Mouse (Mus musculus) heart, embryonic 16.5 days (tissue): Measurements from ENCODE around the gene Cbx6. TPM values are rescaled to one million over a fixed set of nuclear protein-coding genes. Genes with fewer than 3 reads are reported as not detected.
"Not testable (repeated sequence)": the region's sequence is repeated elsewhere in the genome, so short reads cannot be mapped to it uniquely, and the experiment has no call there.

Experiments used
- ATAC-seq: fragments of 200-750 bp; cut with Nextera tagmentation; replicated peaks from 2 replicates; pipeline ENCODE4 v1.8.0; 2017; ENCODE audit warnings: moderate number of reproducible peaks; ENCODE audit not compliant: insufficient read depth, low FRiP score; ENCODE audit errors: extremely low read depth
- H3K27ac ChIP-seq: fragments of 300-500 bp; sonication (generic); 2 replicates; pipeline ENCODE4 v1.5.1; 2014; ENCODE audit warnings: mild to moderate bottlenecking, low read length, control low read depth, moderate library complexity
- H3K27me3 ChIP-seq: fragments of 300-500 bp; sonication (generic); 2 replicates; pipeline ENCODE4 v1.6.1; 2014; ENCODE audit warnings: low read length, mixed read lengths; ENCODE audit not compliant: control insufficient read depth, insufficient read depth
- H3K36me3 ChIP-seq: fragments of 300-500 bp; sonication (generic); 2 replicates; pipeline ENCODE4 v1.6.1; 2014; ENCODE audit not compliant: control insufficient read depth, insufficient read depth
- H3K4me1 ChIP-seq: fragments of 300-500 bp; sonication (generic); 2 replicates; pipeline ENCODE4 v1.6.1; 2014; ENCODE audit warnings: low read length, mixed read lengths; ENCODE audit not compliant: control insufficient read depth, insufficient read depth
- H3K4me2 ChIP-seq: fragments of 300-500 bp; sonication (generic); 2 replicates; pipeline ENCODE4 v1.6.1; 2014; ENCODE audit warnings: low read depth, mild to moderate bottlenecking, control low read depth, low read length
- H3K4me3 ChIP-seq: fragments of 300-500 bp; sonication (generic); 2 replicates; pipeline ENCODE4 v1.5.1; 2014; ENCODE audit warnings: mild to moderate bottlenecking, control low read depth, low read length
- H3K9ac ChIP-seq: fragments of 300-500 bp; sonication (generic); 2 replicates; pipeline ENCODE4 v1.6.1; 2014; ENCODE audit warnings: low read length, control low read depth
- H3K9me3 ChIP-seq: fragments of 300-500 bp; sonication (generic); replicated peaks from 2 replicates; pipeline ENCODE4 v1.6.1; 2016; ENCODE audit warnings: low read length; ENCODE audit not compliant: control insufficient read depth
- WGBS: fragments of 180-500 bp; shearing (Covaris S2); extraction: QIAGEN DNeasy Blood & Tissue Kit; methylation state at CpG from one replicate; pipeline ENCODE4 v1.1.7; 2014; 5-methylcytosine and 5-hydroxymethylcytosine counted together
- polyA plus RNA-seq: library from polyadenylated mRNA; unstranded; fragments of >200 nt; fragmentation: Nextera tagmentation; extraction: Ambion mirVana; gene quantifications from 2 replicates; pipeline ENCODE4 v1.2.1, GENCODE M21; 2015

Cbx6 gene
- polyA plus RNA-seq, 1 experiment from 2014 or later, result 57.0 TPM

DNA sequence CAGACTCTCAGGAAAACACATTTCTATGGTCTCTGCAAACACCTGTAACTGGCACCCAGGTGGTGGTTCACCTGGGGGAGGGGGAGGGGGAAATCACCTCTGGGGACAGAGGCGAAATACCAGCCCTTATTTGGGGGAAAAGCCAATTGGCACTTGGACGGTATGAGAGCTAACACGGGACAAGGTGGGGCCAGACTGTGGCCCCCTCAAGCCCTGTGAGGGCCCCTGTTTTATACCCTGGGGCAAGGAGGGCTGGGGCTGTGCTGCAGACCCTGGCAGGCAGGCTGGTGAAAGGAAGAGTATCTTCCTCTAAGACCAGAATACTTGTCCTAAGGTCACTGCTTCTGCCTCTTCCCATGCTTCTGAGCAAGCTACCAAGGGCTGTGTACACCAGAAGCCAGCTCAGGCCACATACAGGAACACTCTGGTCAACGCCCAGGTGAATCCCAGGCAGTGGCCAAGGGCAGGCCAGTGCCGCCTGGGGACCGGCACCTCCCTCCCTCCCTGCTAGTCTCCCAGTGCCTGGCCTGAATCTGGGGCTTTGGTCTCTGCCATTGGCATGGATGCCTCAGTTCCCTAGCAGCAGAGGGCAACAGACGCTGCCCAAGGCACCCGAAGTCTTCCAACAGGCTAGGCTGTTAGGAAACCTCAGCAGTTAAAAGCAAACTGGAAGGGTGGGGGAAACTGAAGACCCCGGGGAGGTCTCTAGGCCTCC is 8.1 kb downstream of the Cbx6 start:
- Histone ChIP-seq H3K4me2 (no peak overlapping the region), H3K4me3 (no peak overlapping the region), H3K9ac (0 out of 2 replicates have a peak overlapping the region, but pooled peaks have one; percentile 3), H3K9me3 (no peaks in the 10 kb centered on the region), H3K4me1 (peaks cover 34% of the 10 kb centered on the region), H3K36me3 (peaks cover 18% of the 10 kb centered on the region), H3K27me3 (no peaks in the 10 kb centered on the region), H3K27ac (no peak overlapping the region)
- WGBS, result 83% methylated on average over 9 of the region's 9 CpGs
- ATAC-seq, result no peak

- Histone ChIP-seq H3K36me3 (peaks cover 18% of the 10 kb centered on the region), H3K27me3 (no peaks in the 10 kb centered on the region), H3K9ac (no peak overlapping the region), H3K4me3 (no peak overlapping the region), H3K4me1 (peaks cover 30% of the 10 kb centered on the region), H3K9me3 (no peaks in the 10 kb centered on the region), H3K27ac (no peak overlapping the region), H3K4me2 (no peak overlapping the region)
- no peak for ATAC-seq
- 66% methylated on average over 14 of the region's 14 CpGs for WGBS
Observed at GRCm38 (mm10) chr15:79825146-79825825, 9.2 kb downstream of the Cbx6 start.

GRCm38 (mm10) chr15:79823588-79824280 is 10.8 kb downstream of the Cbx6 start:
- Histone ChIP-seq H3K4me3 (no peak overlapping the region), H3K4me1 (peaks cover 24% of the 10 kb centered on the region), H3K27me3 (no peaks in the 10 kb centered on the region), H3K36me3 (peaks cover 16% of the 10 kb centered on the region), H3K4me2 (no peak overlapping the region), H3K9ac (no peak overlapping the region), H3K27ac (no peak overlapping the region), H3K9me3 (no peaks in the 10 kb centered on the region; the same call in 1 of the 2 replicates)
- ATAC-seq, result 0 out of 2 replicates have a peak, but pooled peaks have one; percentile 20
- 57% methylated on average over 19 of the region's 19 CpGs for WGBS

DNA sequence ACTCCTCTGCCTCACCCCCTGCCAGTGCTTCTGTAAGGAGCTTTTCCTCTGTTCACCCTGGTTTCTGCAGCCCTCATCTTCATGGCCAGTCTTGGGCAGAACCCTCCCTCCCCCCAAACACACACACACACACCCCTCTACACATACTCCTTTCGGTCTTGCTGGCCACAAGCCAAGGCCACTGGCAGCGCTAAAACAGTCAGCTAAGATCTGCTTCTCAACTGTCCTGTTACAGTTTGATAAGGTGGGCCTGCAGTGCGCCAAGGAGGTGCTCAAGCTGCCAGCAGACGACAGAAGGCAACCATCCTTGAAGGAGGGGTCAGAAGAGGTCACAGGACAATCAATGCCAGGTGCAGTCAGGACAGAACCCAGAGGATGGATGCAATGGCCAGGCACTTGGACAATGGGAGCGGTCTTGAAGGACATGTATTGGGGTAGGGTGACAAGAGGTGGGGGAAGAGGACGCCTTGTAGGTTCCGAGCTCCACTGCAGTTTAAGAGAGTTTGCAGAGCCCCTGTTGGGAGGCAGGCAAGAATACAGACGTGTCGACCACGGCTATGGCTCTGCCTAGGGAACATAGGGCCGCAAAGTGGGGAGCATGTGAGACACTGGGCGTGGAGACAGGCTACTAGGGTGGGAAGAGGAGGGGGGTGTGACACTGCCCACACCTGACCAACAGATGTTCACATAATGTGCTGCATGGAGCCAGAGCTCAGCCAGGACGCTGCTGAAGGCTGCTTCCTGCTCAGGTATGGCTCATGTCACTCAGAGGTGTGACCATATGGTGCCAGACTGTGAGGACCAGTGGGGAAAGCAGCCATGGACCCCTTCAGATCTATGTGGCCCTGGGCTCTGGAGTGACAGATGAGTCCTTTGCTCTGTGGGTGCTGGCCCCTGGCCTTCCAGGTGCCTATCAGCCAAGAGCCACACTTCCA is 12.0 kb downstream of the Cbx6 start:
- H3K4me1 ChIP-seq, result peaks cover 23% of the 10 kb centered on the region
- H3K36me3 ChIP-seq, result peaks cover 8% of the 10 kb centered on the region
- no peak overlapping the region for H3K9ac ChIP-seq
- ATAC-seq, result no peak
- no peaks in the 10 kb centered on the region for H3K27me3 ChIP-seq
- peaks cover 5% of the 10 kb centered on the region for H3K9me3 ChIP-seq
- WGBS, result 50% methylated on average over 13 of the region's 13 CpGs
- no peak overlapping the region; the same call in 1 of the 2 replicates for H3K27ac ChIP-seq
- no peak overlapping the region for H3K4me3 ChIP-seq
- no peak overlapping the region for H3K4me2 ChIP-seq

DNA sequence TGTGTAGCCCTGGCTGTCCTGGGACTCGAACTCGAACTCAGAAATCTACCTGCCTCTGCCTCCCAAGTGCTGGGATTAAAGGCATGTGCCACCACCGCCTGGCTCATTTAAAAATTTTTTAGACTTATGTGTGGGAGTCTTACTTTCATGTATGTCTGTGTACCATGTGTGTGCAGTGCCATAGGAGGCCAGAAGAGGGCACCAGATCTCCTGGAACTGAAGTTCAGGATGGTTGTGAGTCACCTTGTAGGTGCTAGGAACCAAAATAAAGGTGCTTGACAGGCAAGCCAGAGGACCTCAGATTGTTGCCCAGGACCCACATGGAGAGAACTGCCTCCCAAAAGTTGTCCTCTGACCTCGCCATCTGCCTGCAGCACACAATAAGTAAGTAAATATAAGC is 16.2 kb downstream of the Cbx6 start:
- Histone ChIP-seq H3K27me3 (no peaks in the 10 kb centered on the region), H3K4me3 (no peak overlapping the region), H3K4me2 (no peak overlapping the region), H3K9me3 (peaks cover 5% of the 10 kb centered on the region), H3K36me3 (peaks cover 2% of the 10 kb centered on the region; the same call in 1 of the 2 replicates), H3K4me1 (peaks cover 10% of the 10 kb centered on the region), H3K9ac (no peak overlapping the region), H3K27ac (no peak overlapping the region)
- 83% methylated on average over 4 of the region's 4 CpGs for WGBS
- ATAC-seq, result no peak

GRCm38 (mm10) chr15:79813666-79814258 is 20.7 kb downstream of the Cbx6 start:
- Histone ChIP-seq H3K9me3 (peaks cover 5% of the 10 kb centered on the region), H3K4me2 (no peak overlapping the region), H3K4me3 (no peak overlapping the region), H3K27me3 (peaks cover 5% of the 10 kb centered on the region), H3K4me1 (no peaks in the 10 kb centered on the region), H3K36me3 (no peaks in the 10 kb centered on the region), H3K27ac (no peak overlapping the region), H3K9ac (no peak overlapping the region)
- WGBS, result 41% methylated on average over 8 of the region's 8 CpGs
- no peak for ATAC-seq

- peaks cover 10% of the 10 kb centered on the region for H3K27me3 ChIP-seq
- 65% methylated on average over 2 of the region's 2 CpGs for WGBS
- not testable (repeated sequence) for H3K36me3 ChIP-seq, H3K4me2 ChIP-seq, H3K4me1 ChIP-seq, H3K9ac ChIP-seq, ATAC-seq, H3K4me3 ChIP-seq, H3K27ac ChIP-seq, H3K9me3 ChIP-seq
Observed at GRCm38 (mm10) chr15:79812840-79813239, 21.6 kb downstream of the Cbx6 start.

GRCm38 (mm10) chr15:79810997-79811396 is 23.5 kb downstream of the Cbx6 start:
- Histone ChIP-seq H3K9ac (no peak overlapping the region), H3K36me3 (no peaks in the 10 kb centered on the region), H3K4me2 (no peak overlapping the region), H3K4me1 (no peaks in the 10 kb centered on the region), H3K27ac (no peak overlapping the region), H3K9me3 (no peaks in the 10 kb centered on the region), H3K4me3 (no peak overlapping the region), H3K27me3 (peaks cover 26% of the 10 kb centered on the region)
- 61% methylated on average over 4 of the region's 4 CpGs for WGBS
- ATAC-seq, result no peak
